Mouse (Mus musculus): ENCODE results near the gene Myt1l. TPM values are rescaled to one million over a fixed set of nuclear protein-coding genes. Genes with fewer than 3 reads are reported as not detected.

Gene Myt1l
- total RNA-seq, 2 experiments from 2014 or later: not detected

- DNase-seq: no peak
- intact Hi-C loops (cut with DNase I; ENCODE audit: low total_unique reads): no loop called here
Observed at GRCm38 (mm10) chr12:29556901-29557300, 28.7 kb downstream of the Myt1l start.

- intact Hi-C loops (cut with DNase I; ENCODE audit: low total_unique reads): no loop called here
- no peak for DNase-seq
Observed at GRCm38 (mm10) chr12:29559769-29560168, 31.6 kb downstream of the Myt1l start.

- intact Hi-C loops (cut with DNase I; ENCODE audit: low total_unique reads): no loop called here
- DNase-seq: no peak
Observed at GRCm38 (mm10) chr12:29561222-29561621, 33.0 kb downstream of the Myt1l start.

DNA sequence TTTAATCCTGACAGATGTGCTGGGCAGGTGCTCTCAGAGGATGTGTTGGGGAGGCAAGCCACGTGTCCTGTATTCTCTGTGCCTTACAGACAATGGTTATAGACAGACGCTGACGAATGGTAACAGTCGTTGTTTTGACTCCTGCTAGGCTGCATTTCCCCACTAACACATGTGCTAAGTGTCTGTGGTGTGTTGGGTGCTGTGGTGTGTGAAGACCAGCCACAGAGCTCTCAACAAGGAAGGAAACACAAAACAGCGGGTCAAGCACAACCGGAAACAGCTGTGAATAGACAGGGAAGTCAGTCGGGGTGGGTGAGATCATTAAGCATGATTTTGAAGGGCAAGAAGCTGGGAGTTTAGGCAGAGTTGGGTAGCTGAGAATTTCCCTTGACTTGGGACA lies 41.1 kb downstream of the Myt1l start:
- intact Hi-C loops (cut with DNase I; ENCODE audit: low total_unique reads): no loop called here
- no peak for DNase-seq

GRCm38 (mm10) chr12:29570351-29570750 lies 42.2 kb downstream of the Myt1l start:
- intact Hi-C loops (cut with DNase I; ENCODE audit: low total_unique reads): no loop called here

DNA sequence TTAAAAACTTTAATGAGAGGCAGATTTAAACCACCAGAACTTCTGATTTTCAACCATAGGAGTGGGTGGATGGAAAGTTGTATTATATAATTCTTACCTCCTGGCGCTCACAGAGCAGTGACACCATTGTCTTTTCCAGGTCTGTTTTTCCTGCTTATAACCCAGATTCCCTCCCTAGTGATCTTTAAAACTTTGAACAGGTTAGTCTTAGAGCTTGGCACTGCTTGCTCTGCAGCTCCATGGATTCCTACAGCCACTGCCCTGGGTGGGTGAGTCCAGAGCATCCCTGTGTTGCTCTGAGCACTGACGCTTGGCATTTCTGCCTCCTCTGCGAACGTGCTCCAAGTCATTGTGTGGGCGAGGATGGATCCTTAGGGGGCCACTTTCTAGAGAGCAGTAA lies 43.4 kb downstream of the Myt1l start:
- no peak for DNase-seq
- intact Hi-C loops (cut with DNase I; ENCODE audit: low total_unique reads): no loop called here

More at GRCm38 (mm10) chr12:29570351-29570750, 42.2 kb downstream of the Myt1l start:
- no peak for DNase-seq

- intact Hi-C loops (cut with DNase I; ENCODE audit: low total_unique reads): no loop called here
- no peak for DNase-seq
Observed at GRCm38 (mm10) chr12:29593787-29594186, 65.6 kb downstream of the Myt1l start.

DNA sequence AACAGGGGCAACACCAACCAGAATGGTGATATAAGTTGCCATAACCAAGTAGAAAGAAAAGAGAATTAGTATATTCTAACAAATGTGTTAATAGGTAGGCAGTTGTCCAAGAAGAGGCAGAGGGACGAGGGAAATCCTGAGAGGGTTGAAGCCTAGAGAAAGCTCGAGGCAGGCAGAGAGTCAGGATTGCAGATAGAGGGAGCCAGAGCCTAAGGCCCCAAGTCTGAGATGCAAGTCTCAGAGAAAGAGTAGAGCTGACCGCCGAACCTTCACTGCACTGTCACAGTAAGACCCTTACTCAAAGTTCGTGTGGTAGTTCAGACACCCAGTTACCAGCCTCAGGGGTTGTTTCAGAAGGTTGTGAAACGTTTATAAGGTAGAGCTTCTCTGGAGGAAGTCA lies 71.7 kb downstream of the Myt1l start:
- intact Hi-C loops (cut with DNase I; ENCODE audit: low total_unique reads): no loop called here

GRCm38 (mm10) chr12:29601223-29601622 lies 73.0 kb downstream of the Myt1l start:
- DNase-seq: no peak
- intact Hi-C loops (cut with DNase I; ENCODE audit: low total_unique reads): no loop called here

More for the DNA sequence above, 71.7 kb downstream of the Myt1l start:
- DNase-seq: no peak

- intact Hi-C loops (cut with DNase I; ENCODE audit: low total_unique reads): no loop called here
- no peak for DNase-seq
Observed at GRCm38 (mm10) chr12:29604659-29605058, 76.5 kb downstream of the Myt1l start.

- no peak for DNase-seq
- intact Hi-C loops (cut with DNase I; ENCODE audit: low total_unique reads): no loop called here
Observed at GRCm38 (mm10) chr12:29605124-29605523, 76.9 kb downstream of the Myt1l start.

DNA sequence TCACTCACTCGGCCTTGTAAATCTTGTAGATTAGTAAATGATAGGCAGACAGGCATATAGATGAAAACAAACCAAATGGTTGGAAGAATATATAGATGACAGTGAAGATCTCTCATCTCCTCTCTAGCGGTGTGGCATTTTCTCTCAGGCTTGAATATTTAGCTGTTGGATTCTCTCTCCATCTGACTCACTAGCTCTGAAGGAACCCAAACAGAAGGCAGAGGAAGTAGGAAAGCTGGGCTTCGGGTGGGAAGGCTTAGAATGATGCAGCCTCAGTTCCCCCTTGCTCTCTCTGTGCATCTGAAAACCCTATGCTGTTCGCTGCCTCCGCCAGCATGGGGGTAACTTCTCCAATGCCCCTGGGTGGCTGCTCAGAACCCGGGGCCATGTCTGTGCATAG lies 78.0 kb downstream of the Myt1l start:
- no peak for DNase-seq
- intact Hi-C loops (cut with DNase I; ENCODE audit: low total_unique reads): no loop called here

GRCm38 (mm10) chr12:29617746-29618145 lies 89.6 kb downstream of the Myt1l start:
- DNase-seq: no peak
- intact Hi-C loops (cut with DNase I; ENCODE audit: low total_unique reads): no loop called here

GRCm38 (mm10) chr12:29621530-29621929 lies 93.3 kb downstream of the Myt1l start:
- DNase-seq: no peak
- intact Hi-C loops (cut with DNase I; ENCODE audit: low total_unique reads): no loop called here

GRCm38 (mm10) chr12:29627956-29628750 lies 100.0 kb downstream of the Myt1l start:
- intact Hi-C loops (cut with DNase I; ENCODE audit: low total_unique reads): no loop called here
- DNase-seq: no peak

GRCm38 (mm10) chr12:29629875-29630538 lies 101.8 kb downstream of the Myt1l start:
- DNase-seq: no peak
- intact Hi-C loops (cut with DNase I; ENCODE audit: low total_unique reads): no loop called here

- DNase-seq: no peak
- intact Hi-C loops (cut with DNase I; ENCODE audit: low total_unique reads): no loop called here
Observed at GRCm38 (mm10) chr12:29634509-29634908, 106.3 kb downstream of the Myt1l start.

- intact Hi-C loops (cut with DNase I; ENCODE audit: low total_unique reads): no loop called here
- no peak for DNase-seq
Observed at GRCm38 (mm10) chr12:29639543-29640196, 111.5 kb downstream of the Myt1l start.

GRCm38 (mm10) chr12:29640201-29640600 lies 112.0 kb downstream of the Myt1l start:
- intact Hi-C loops (cut with DNase I; ENCODE audit: low total_unique reads): no loop called here
- DNase-seq: no peak

DNA sequence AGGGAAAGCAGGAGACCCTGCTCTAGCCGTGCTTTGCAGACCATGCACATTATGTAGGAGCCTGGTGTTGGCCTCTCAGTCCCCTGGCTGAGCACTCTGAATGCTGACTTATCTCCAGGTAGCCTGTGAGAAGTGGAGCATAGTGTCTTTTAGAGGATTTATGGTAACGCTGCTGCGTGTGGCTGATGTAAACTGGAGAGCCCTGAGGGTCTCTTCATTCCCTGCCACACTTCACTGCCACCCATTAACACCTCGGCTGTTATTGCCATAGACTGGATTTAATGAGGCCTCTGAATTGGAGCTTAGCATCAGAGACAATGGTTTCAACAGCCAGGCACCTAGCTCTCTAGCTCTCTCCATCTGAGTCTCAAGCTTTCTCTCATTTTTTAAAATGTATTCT lies 114.7 kb downstream of the Myt1l start:
- intact Hi-C loops (cut with DNase I; ENCODE audit: low total_unique reads): no loop called here
- no peak for DNase-seq

DNA sequence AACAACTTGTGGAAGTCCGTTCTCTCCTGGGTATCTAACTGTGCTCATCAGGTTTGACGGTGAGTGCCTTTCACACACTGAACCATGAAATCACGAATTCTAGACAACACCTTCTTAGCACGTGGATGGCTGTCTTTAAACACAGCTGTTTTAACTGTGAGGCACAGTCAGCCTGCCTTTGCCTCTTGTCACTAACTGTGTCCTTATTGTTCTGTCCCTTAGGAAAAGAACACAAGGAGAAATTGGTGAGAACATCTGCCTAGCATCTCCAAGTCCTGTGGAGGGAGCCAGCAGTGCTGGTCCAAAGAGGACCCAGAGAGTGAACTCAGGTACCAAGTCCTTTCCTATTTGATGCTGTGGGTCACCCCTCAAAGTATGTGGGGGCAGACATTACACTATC lies 115.9 kb downstream of the Myt1l start:
- intact Hi-C loops (cut with DNase I; ENCODE audit: low total_unique reads): no loop called here
- DNase-seq: no peak
